Comparison of ENCODE assay signal across 25 mouse cellular contexts in genomic region chr6:34939451-34939850, GRCm38 (mm10). TPM values are rescaled to one million over a fixed set of nuclear protein-coding genes. Genes with fewer than 3 reads are reported as not detected.
A peak's percentile ranks its signal among the peaks of the same experiment; 100 is the strongest.
DNase-seq lines count a peak whose midpoint lies in the region; ATAC-seq and TF ChIP-seq lines count a peak whose summit lies in the region.
"Had no signal": no experiment of that assay in that cellular context is flagged by ENCODE, and none has a peak within 500 bp of the region (broad histone marks: within the 10 kb centered on the region; RNA-seq: fewer than 3 reads in every experiment).

No protein-coding gene starts in this region.

- DNase-seq in thymus, adult 2 months, result no peak
- DNase-seq in thymus, postnatal 10 days (ENCODE audit: low spot score in 2 of 2), result no peak
- DNase-seq in T-cell, adult 2 months (ENCODE audit: low spot score), result peak; percentile 15
- DNase-seq in thymus, postnatal 14 days, result peak; percentile 57
- DNase-seq in urinary bladder, postnatal 4 days (ENCODE audit: low spot score in 2 of 2), result no peak
- DNase-seq: adrenal gland, adult 8-10 months; adrenal gland, postnatal 25 days; cerebellum, adult 18-20 months; cerebellum, adult 9-10 months; cerebellum, postnatal 14 days; gastrocnemius, postnatal 25 days; heart, adult 18-20 months had no signal

- H3K27ac ChIP-seq in thymus, adult 2 months (ENCODE audit: control insufficient read depth, insufficient read depth, low read length), result peak overlapping the region; percentile 70
- H3K27ac ChIP-seq in forebrain, embryonic 12.5 days, result no peak overlapping the region
- H3K27ac ChIP-seq: forebrain, embryonic 10.5 days; forebrain, embryonic 15.5 days; heart, embryonic 13.5 days; hindbrain, embryonic 13.5 days; intestine, embryonic 15.5 days had no signal

- ATAC-seq in forebrain, embryonic 12.5 days (ENCODE audit: low FRiP score), result no peak
- ATAC-seq: forebrain, embryonic 15.5 days; hindbrain, embryonic 16.5 days; intestine, embryonic 15.5 days had no signal

- H3K36me3 ChIP-seq in thymus, adult 2 months (ENCODE audit: control insufficient read depth, insufficient read depth, low read length), result no peaks in the 10 kb centered on the region
- no peaks in the 10 kb centered on the region for H3K36me3 ChIP-seq in forebrain, embryonic 12.5 days (replicated peaks)
- H3K36me3 ChIP-seq: forebrain, embryonic 10.5 days; forebrain, embryonic 15.5 days; heart, embryonic 13.5 days; hindbrain, embryonic 13.5 days; intestine, embryonic 15.5 days had no signal

- WGBS in thymus, adult 2 months, result 15% methylated on average over 8 of the region's 8 CpGs
- 91% methylated on average over 8 of the region's 8 CpGs for WGBS in forebrain, embryonic 12.5 days

- no peaks in the 10 kb centered on the region for H3K27me3 ChIP-seq in thymus, adult 2 months (ENCODE audit: control insufficient read depth, insufficient read depth, low read length)
- no peaks in the 10 kb centered on the region; the same call in 1 of the 2 replicates for H3K27me3 ChIP-seq in forebrain, embryonic 12.5 days
- H3K27me3 ChIP-seq: forebrain, embryonic 15.5 days; heart, embryonic 13.5 days; hindbrain, embryonic 13.5 days; intestine, embryonic 15.5 days had no signal

- no peak for TF ChIP-seq POLR2A in thymus, adult 2 months (IDR thresholded peaks at IDR 0.05; ENCODE audit: control insufficient read depth, extremely low read depth, insufficient read depth, low read length, poor library complexity)

- no peak overlapping the region for H3K4me2 ChIP-seq in forebrain, embryonic 12.5 days
- H3K4me2 ChIP-seq: forebrain, embryonic 15.5 days; heart, embryonic 13.5 days; hindbrain, embryonic 13.5 days; intestine, embryonic 15.5 days had no signal

- H3K9me3 ChIP-seq in forebrain, embryonic 12.5 days, result no peaks in the 10 kb centered on the region
- H3K9me3 ChIP-seq: forebrain, embryonic 10.5 days; forebrain, embryonic 15.5 days; heart, embryonic 13.5 days; hindbrain, embryonic 13.5 days; intestine, embryonic 15.5 days had no signal

- no peak overlapping the region for H3K4me3 ChIP-seq in thymus, adult 2 months (ENCODE audit: control insufficient read depth, insufficient read depth, low read length)
- no peak overlapping the region for H3K4me3 ChIP-seq in forebrain, embryonic 12.5 days (replicated peaks)
- H3K4me3 ChIP-seq: forebrain, embryonic 10.5 days; forebrain, embryonic 15.5 days; heart, embryonic 13.5 days; hindbrain, embryonic 13.5 days; intestine, embryonic 15.5 days had no signal

- no peak overlapping the region for H3K9ac ChIP-seq in forebrain, embryonic 12.5 days
- H3K9ac ChIP-seq: forebrain, embryonic 15.5 days; heart, embryonic 13.5 days; hindbrain, embryonic 13.5 days; intestine, embryonic 15.5 days had no signal

- H3K4me1 ChIP-seq in thymus, adult 2 months (replicated peaks; ENCODE audit: control insufficient read depth, insufficient read depth, low read length), result peaks cover 60% of the 10 kb centered on the region
- no peaks in the 10 kb centered on the region for H3K4me1 ChIP-seq in forebrain, embryonic 12.5 days
- H3K4me1 ChIP-seq: forebrain, embryonic 15.5 days; hindbrain, embryonic 13.5 days; intestine, embryonic 15.5 days had no signal

- no peak for TF ChIP-seq CTCF in thymus, adult 2 months (IDR thresholded peaks at IDR 0.05; ENCODE audit: borderline replicate concordance, control insufficient read depth, extremely low read depth, insufficient read depth, low read length, poor library complexity)

RNA-seq across cellular contexts. Expression of gene Stra8, which starts 19.5 kb away (rescaled TPM):
- polyA plus RNA-seq in thymus, adult 2 months (2012; rRNA removed), result 0.10 and 0.40 TPM in 2 replicates
- polyA plus RNA-seq in forebrain, embryonic 12.5 days (2016; fragmentation: Nextera tagmentation; extraction: Ambion mirVana), result not detected in 2 replicates
- polyA plus RNA-seq: brain, embryonic 14.5 days; C2C12; embryonic facial prominence, embryonic 11.5 days; embryonic facial prominence, embryonic 14.5 days; forebrain, embryonic 10.5 days; forebrain, embryonic 15.5 days; gonadal fat pad, adult 2 months; heart, embryonic 13.5 days; heart, postnatal 0 days; hindbrain, embryonic 13.5 days; hindbrain, embryonic 16.5 days; intestine, embryonic 15.5 days had no signal

RNA-seq across cellular contexts. Expression of gene Wdr91, which starts 28.8 kb away (rescaled TPM):
- polyA plus RNA-seq in thymus, adult 2 months (2012; rRNA removed), result 58.4 and 60.2 TPM in 2 replicates
- 11.0 and 12.3 TPM in 2 replicates for polyA plus RNA-seq in forebrain, embryonic 12.5 days (2016; fragmentation: Nextera tagmentation; extraction: Ambion mirVana)

RNA-seq across cellular contexts. Expression of gene Slc23a4, which starts 48.8 kb away (rescaled TPM):
- polyA plus RNA-seq in thymus, adult 2 months (2012; rRNA removed), result 8.1 and 11.1 TPM in 2 replicates
- 0.40 and 0.76 TPM in 2 replicates for polyA plus RNA-seq in forebrain, embryonic 12.5 days (2016; fragmentation: Nextera tagmentation; extraction: Ambion mirVana)
- polyA plus RNA-seq: embryonic facial prominence, embryonic 11.5 days had no signal

Comparison
In these comparisons a context has a peak if more than half of its experiments do, and no peak if none do; other contexts are left out.
1. DNase-seq: peak in T-cell, adult 2 months (single experiment) and thymus, postnatal 14 days (single experiment); none in thymus, adult 2 months (single experiment), thymus, postnatal 10 days (0 of 2) and urinary bladder, postnatal 4 days (0 of 2).